Mouse (Mus musculus) forebrain, embryonic 14.5 days (tissue): ENCODE data around the gene Tmem189. TPM values are rescaled to one million over a fixed set of nuclear protein-coding genes. Genes with fewer than 3 reads are reported as not detected.

ENCODE experiments used
- ATAC-seq: fragments of 200-750 bp; cut with Nextera tagmentation; 2 replicates; pipeline ENCODE4 v1.8.0; 2017; ENCODE audit warnings: mild to moderate bottlenecking, moderate library complexity
- DNase-seq: peaks from one replicate; pipeline ENCODE4 v3.0.0-alpha.2; 2015; ENCODE audit warnings: low spot score
- H3K27ac ChIP-seq: fragments of 300-500 bp; sonication (generic); 2 replicates; pipeline ENCODE4 v1.5.1; 2014; ENCODE audit warnings: low read depth, mild to moderate bottlenecking, control low read depth, low read length, moderate library complexity
- H3K27me3 ChIP-seq: fragments of 300-500 bp; sonication (generic); replicated peaks from 2 replicates; pipeline ENCODE4 v1.6.1; 2014; ENCODE audit warnings: low read length, control low read depth, mixed read lengths; ENCODE audit not compliant: control insufficient read depth, insufficient read depth
- H3K36me3 ChIP-seq: fragments of 300-500 bp; sonication (generic); 2 replicates; pipeline ENCODE4 v1.6.1; 2014; ENCODE audit warnings: low read length, control low read depth; ENCODE audit not compliant: control insufficient read depth, insufficient read depth
- H3K4me1 ChIP-seq: fragments of 300-500 bp; sonication (generic); 2 replicates; pipeline ENCODE4 v1.6.1; 2014; ENCODE audit warnings: antibody characterized with exemption, low read length, control low read depth; ENCODE audit not compliant: control insufficient read depth, insufficient read depth
- H3K4me2 ChIP-seq: fragments of 300-500 bp; sonication (generic); 2 replicates; pipeline ENCODE4 v1.6.1; 2014; ENCODE audit warnings: mild to moderate bottlenecking, control low read depth, low read length
- H3K4me3 ChIP-seq: fragments of 300-500 bp; sonication (generic); 2 replicates; pipeline ENCODE4 v1.5.1; 2014; ENCODE audit warnings: low read depth, low read length, control low read depth
- H3K9ac ChIP-seq: fragments of 300-500 bp; sonication (generic); 2 replicates; pipeline ENCODE4 v1.6.1; 2014; ENCODE audit warnings: mild to moderate bottlenecking, low read length, control low read depth, moderate library complexity
- H3K9me3 ChIP-seq: fragments of 300-500 bp; sonication (generic); replicated peaks from 2 replicates; pipeline ENCODE4 v1.6.1; 2016; ENCODE audit warnings: low read length, control low read depth, mixed read lengths; ENCODE audit not compliant: control insufficient read depth
- WGBS: fragments of 180-500 bp; shearing (Covaris S2); extraction: QIAGEN DNeasy Blood & Tissue Kit; methylation state at CpG from one replicate; pipeline ENCODE4 v1.1.7; 2014; 5-methylcytosine and 5-hydroxymethylcytosine counted together
- polyA plus RNA-seq: library from polyadenylated mRNA; unstranded; fragments of >200 nt; fragmentation: Nextera tagmentation; extraction: Ambion mirVana; gene quantifications from 2 replicates; pipeline ENCODE4 v1.2.1, GENCODE M21; 2014

Gene Tmem189
- polyA plus RNA-seq, 1 experiment from 2014 or later = 21.3 TPM

DNA sequence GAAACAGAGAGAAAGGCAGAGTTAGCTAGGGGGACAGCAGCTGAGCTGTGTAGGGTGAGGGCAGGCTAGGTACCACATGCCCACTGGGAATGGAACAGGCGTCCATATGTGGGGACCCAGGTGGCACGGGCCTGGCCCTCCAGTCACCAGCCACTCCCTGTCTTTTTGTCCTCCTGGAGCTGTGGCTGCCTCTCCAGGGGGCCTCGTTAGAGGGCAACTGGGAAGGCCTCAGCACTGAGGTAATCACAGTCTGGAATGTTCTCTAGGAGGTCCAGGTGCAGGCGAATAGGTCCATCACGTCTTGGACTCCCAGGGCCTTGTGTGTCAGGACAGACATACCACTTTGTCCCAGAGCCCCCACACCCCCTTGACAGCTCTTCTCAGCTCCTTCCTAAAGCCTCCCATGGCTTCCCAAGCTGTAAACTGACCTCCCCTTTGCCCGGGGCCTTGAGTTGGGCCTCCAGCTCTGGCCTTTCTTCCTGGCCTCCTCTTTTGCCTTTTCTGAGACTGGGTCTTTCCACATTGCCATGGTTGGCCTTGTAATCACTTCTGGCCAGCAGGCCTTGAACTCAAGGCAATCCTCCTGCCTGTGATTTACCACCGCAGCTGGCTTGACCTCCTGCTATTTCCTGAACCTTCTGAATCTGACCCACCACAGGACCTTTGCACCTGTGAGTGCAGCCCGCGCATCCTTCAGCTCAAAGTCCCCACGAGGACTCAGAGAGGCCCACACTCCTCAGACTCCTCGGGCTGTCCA lies 16.7 kb upstream of the Tmem189 start:
- Histone ChIP-seq H3K36me3 (no peaks in the 10 kb centered on the region), H3K27me3 (no peaks in the 10 kb centered on the region), H3K27ac (no peak overlapping the region), H3K9ac (no peak overlapping the region), H3K4me1 (no peaks in the 10 kb centered on the region), H3K4me2 (no peak overlapping the region), H3K4me3 (no peak overlapping the region), H3K9me3 (no peaks in the 10 kb centered on the region)
- WGBS = 69% methylated on average over 11 of the region's 11 CpGs
- DNase-seq = no peak
- ATAC-seq = no peak

DNA sequence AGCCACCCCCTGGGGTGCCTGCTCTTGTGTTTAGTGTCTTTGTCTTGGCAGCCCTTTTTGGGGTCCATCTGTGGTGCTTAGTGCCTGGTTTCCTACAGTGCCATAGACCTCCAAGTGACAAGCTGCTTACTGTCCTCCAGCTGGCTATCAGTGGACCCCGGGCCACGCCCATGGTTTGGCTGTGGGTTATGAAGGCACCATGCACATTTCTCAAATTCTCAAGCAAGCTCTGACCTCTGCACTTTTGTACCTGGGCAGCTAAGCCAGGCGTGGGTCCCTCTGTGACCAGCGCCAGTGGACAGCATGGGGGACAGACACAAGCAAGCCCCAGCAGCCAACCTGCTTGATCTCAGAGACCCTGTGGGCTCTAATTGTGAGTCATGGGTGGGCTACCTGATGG lies 14.8 kb upstream of the Tmem189 start:
- no peaks in the 10 kb centered on the region for H3K4me1 ChIP-seq
- no peaks in the 10 kb centered on the region for H3K27me3 ChIP-seq
- no peaks in the 10 kb centered on the region for H3K9me3 ChIP-seq
- no peak overlapping the region for H3K4me3 ChIP-seq
- no peak overlapping the region for H3K9ac ChIP-seq
- no peak overlapping the region for H3K27ac ChIP-seq
- no peaks in the 10 kb centered on the region for H3K36me3 ChIP-seq
- no peak overlapping the region for H3K4me2 ChIP-seq
- no peak for ATAC-seq
- no peak for DNase-seq
- 88% methylated on average over 4 of the region's 4 CpGs for WGBS

DNA sequence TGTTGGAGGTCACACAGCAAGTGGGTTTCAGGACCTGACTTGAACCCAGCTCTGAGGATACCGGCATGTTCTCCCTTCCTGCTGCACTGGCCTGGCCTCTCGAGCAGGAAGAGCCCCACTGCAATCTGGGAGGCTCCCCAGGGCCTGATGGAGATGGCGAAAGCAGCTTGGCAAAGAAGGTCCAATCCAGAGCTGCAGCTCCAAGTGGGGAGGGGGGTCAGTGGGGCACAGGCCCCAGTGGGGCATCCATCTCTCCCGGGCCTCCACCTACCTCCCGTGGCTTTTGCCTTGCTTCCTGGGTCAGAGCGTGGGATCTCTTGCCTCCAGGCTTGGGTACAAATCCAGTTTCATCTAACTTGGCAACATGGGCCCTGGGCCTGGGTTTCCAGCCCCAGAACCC lies 12.5 kb upstream of the Tmem189 start:
- ATAC-seq (no peak), DNase-seq (no peak)
- 79% methylated on average over 6 of the region's 6 CpGs for WGBS
- H3K9me3 ChIP-seq = no peaks in the 10 kb centered on the region
- no peaks in the 10 kb centered on the region for H3K4me1 ChIP-seq
- no peak overlapping the region for H3K27ac ChIP-seq
- H3K4me2 ChIP-seq = no peak overlapping the region
- no peaks in the 10 kb centered on the region for H3K36me3 ChIP-seq
- H3K4me3 ChIP-seq = no peak overlapping the region
- no peak overlapping the region for H3K9ac ChIP-seq
- H3K27me3 ChIP-seq = no peaks in the 10 kb centered on the region

DNA sequence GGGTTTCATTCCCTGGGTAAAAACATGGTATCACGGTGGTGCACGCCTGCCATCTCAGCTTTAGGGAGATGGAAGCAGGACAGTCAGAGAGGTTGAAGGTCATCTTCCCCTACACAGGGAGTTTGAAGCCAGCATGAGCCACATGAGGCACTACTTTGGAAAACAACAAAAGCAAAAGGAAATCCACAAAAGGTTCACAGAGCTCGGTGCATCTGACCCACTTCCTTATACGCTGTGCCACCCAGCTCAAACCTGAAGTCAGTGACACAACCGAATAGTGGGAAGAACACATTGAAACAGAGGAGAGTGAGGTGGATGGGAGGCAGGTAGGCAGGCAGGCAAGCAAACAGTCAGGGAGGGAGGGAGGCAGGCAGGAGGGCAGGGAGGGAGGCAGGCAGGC lies 11.8 kb upstream of the Tmem189 start:
- WGBS = 75% methylated on average over 5 of the region's 5 CpGs

DNA sequence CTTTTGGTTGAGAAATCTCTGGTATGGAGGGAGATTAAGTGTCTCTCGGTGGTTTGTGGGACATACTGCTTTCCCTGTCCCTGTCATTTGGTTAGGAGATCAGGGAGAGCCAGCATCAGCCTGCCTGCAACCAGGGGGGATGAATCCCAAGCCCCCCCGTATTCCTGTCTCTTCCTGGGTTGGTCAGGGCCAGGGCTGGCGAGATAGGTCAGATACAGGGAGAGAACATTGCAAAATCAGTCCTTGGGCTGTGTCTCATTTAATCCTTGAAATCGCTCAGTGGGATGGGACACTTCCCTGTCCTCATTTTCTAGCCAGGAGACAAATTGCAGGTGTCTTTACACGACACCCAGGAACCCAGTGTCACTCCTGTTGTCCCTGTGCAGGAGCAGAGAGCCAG lies 10.4 kb upstream of the Tmem189 start:
- H3K36me3 ChIP-seq = no peaks in the 10 kb centered on the region
- no peak overlapping the region for H3K9ac ChIP-seq
- ATAC-seq = no peak
- H3K4me1 ChIP-seq = no peaks in the 10 kb centered on the region
- no peak for DNase-seq
- WGBS = 79% methylated on average over 5 of the region's 5 CpGs
- no peak overlapping the region for H3K27ac ChIP-seq
- H3K9me3 ChIP-seq = no peaks in the 10 kb centered on the region
- no peaks in the 10 kb centered on the region for H3K27me3 ChIP-seq
- H3K4me2 ChIP-seq = no peak overlapping the region
- no peak overlapping the region for H3K4me3 ChIP-seq

More for the DNA sequence above, 11.8 kb upstream of the Tmem189 start:
- no peaks in the 10 kb centered on the region for H3K36me3 ChIP-seq
- H3K4me3 ChIP-seq = no peak overlapping the region
- no peak for ATAC-seq
- no peak overlapping the region for H3K27ac ChIP-seq
- no peak overlapping the region for H3K9ac ChIP-seq
- no peaks in the 10 kb centered on the region for H3K27me3 ChIP-seq
- no peaks in the 10 kb centered on the region for H3K9me3 ChIP-seq
- H3K4me2 ChIP-seq = no peak overlapping the region
- no peaks in the 10 kb centered on the region for H3K4me1 ChIP-seq
- no peak for DNase-seq

DNA sequence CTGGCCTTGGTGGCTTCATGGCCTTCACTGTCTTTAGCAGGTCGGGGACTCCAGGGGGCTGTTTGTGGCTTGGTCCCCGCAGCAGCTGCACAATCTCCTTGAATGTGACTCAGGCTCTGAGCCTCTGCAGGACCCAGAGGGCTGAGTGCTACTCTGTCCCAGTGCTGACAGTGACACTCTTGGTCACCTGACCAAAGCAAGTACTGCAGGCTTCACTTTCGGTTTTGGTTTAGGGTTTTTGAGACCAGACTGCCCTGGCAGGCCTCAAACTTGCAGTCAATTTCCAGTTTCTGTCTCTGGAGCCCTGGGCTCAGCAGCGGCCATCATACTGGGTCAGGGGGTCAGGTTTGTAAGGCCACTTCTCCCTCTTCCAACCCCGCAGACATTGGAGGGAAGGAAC lies 8.3 kb upstream of the Tmem189 start:
- Histone ChIP-seq H3K27me3 (no peaks in the 10 kb centered on the region), H3K4me3 (no peak overlapping the region), H3K27ac (no peak overlapping the region), H3K4me1 (no peaks in the 10 kb centered on the region), H3K36me3 (no peaks in the 10 kb centered on the region), H3K9ac (no peak overlapping the region), H3K4me2 (no peak overlapping the region), H3K9me3 (no peaks in the 10 kb centered on the region)
- DNase-seq (no peak), ATAC-seq (no peak)
- WGBS = 68% methylated on average over 5 of the region's 5 CpGs

DNA sequence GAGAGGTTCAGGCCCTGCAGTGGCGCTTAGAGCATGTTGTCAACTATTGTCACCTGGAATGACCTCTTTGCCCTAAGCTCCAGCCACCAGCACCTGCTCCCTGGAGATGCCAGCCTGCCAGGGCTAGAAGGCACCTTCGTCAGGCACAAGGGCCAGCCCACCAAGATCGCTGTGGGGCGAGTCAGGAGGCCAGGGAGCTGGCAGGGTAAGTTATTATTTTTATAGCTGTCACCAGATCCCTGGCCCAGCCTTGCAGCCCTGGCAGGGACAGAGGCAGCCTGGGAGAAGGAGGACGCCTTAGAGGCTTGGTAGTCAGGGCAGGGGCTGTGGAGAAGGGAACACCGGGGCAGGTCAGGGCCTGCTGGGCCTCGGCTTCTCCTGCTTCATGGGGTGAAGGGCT lies 6.5 kb upstream of the Tmem189 start:
- no peak overlapping the region for H3K9ac ChIP-seq
- H3K27me3 ChIP-seq = 0 out of 2 replicates have a peak, but pooled peaks cover 3% of the 10 kb centered on the region
- no peak overlapping the region for H3K27ac ChIP-seq
- WGBS = 86% methylated on average over 7 of the region's 7 CpGs
- DNase-seq (no peak), ATAC-seq (no peak)
- H3K9me3 ChIP-seq = no peaks in the 10 kb centered on the region
- H3K36me3 ChIP-seq = no peaks in the 10 kb centered on the region
- no peaks in the 10 kb centered on the region for H3K4me1 ChIP-seq
- no peak overlapping the region for H3K4me2 ChIP-seq
- H3K4me3 ChIP-seq = no peak overlapping the region

DNA sequence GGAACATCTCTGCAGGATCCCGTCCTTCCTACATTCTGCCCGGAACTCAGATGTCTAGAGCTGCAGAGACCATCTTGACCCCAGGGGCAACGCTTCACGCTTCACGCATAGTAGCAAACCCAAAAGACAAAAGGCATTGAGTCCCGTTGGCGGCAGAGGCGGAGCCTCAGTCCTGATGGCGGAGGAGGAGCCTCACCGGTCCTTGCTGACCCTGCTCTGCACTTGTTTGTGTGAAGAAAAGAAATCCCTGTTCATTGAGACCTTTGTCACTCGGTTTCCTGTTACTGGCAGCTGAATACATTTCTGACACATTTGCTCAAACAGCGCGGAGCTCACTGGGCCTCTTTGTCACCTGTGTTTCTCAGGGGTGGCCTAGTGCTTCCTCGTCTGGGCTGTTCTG lies 5.9 kb upstream of the Tmem189 start:
- no peak overlapping the region for H3K27ac ChIP-seq
- no peak for ATAC-seq
- H3K4me2 ChIP-seq = no peak overlapping the region
- H3K4me1 ChIP-seq = no peaks in the 10 kb centered on the region
- 80% methylated on average over 14 of the region's 14 CpGs for WGBS
- no peak for DNase-seq
- H3K9me3 ChIP-seq = no peaks in the 10 kb centered on the region
- no peaks in the 10 kb centered on the region for H3K36me3 ChIP-seq
- no peak overlapping the region for H3K9ac ChIP-seq
- peaks cover 10% of the 10 kb centered on the region for H3K27me3 ChIP-seq
- H3K4me3 ChIP-seq = no peak overlapping the region

DNA sequence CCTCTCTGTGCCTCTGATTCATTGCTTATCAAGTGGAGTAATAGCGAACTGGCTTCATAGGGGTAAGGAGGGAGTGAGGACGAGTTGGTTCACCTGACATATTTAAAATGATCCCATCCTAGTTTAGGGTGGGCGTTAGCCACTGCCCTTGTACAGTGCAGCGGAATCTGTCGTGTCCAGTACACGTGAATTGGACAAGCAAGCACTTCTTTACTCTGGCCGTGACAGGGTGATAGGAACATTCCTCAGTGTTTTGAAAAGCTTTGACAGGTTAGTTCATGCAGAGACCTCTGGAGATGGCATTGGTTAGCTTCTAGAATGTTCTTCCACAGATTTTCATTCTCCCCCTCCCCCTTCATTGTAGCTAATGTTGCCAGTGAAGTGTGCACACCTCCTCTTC lies 5.3 kb upstream of the Tmem189 start:
- Histone ChIP-seq H3K4me2 (no peak overlapping the region), H3K27me3 (peaks cover 13% of the 10 kb centered on the region)
- no peak for DNase-seq

More for the DNA sequence above, 5.3 kb upstream of the Tmem189 start:
- no peak overlapping the region for H3K4me3 ChIP-seq
- H3K36me3 ChIP-seq = no peaks in the 10 kb centered on the region
- peaks cover under 1% of the 10 kb centered on the region; the same call in 1 of the 2 replicates for H3K4me1 ChIP-seq
- no peaks in the 10 kb centered on the region for H3K9me3 ChIP-seq
- no peak overlapping the region for H3K9ac ChIP-seq
- H3K27ac ChIP-seq = no peak overlapping the region
- no peak for ATAC-seq
- 94% methylated on average over 7 of the region's 7 CpGs for WGBS
